Mouse (Mus musculus): Measurements from ENCODE around the gene Cacfd1. TPM values are rescaled to one million over a fixed set of nuclear protein-coding genes. Genes with fewer than 3 reads are reported as not detected.

The Cacfd1 gene
- polyA plus RNA-seq, 1 experiment, result 21.4 TPM

- Histone ChIP-seq H3K4me1 (ENCODE audit: control insufficient read depth, insufficient read depth, insufficient read length, low read length) (no peaks in the 10 kb centered on the region), H3K27ac (replicated peaks; ENCODE audit: low read depth, low read length) (no peak overlapping the region), H3K4me3 (ENCODE audit: insufficient read depth, low read depth, low read length) (no peak overlapping the region)
Observed at GRCm38 (mm10) chr2:27017802-27018201, 8.1 kb downstream of the Cacfd1 start.

GRCm38 (mm10) chr2:27019530-27019929 lies 9.8 kb downstream of the Cacfd1 start:
- H3K4me1 ChIP-seq (ENCODE audit: control insufficient read depth, insufficient read depth, insufficient read length, low read length), result no peaks in the 10 kb centered on the region
- no peak overlapping the region for H3K27ac ChIP-seq (replicated peaks; ENCODE audit: low read depth, low read length)
- H3K4me3 ChIP-seq (ENCODE audit: insufficient read depth, low read depth, low read length), result no peak overlapping the region

- H3K4me1 ChIP-seq (ENCODE audit: control insufficient read depth, insufficient read depth, insufficient read length, low read length), result no peaks in the 10 kb centered on the region
Observed at GRCm38 (mm10) chr2:27021103-27021502, 11.4 kb downstream of the Cacfd1 start.

GRCm38 (mm10) chr2:27022612-27023011 lies 12.9 kb downstream of the Cacfd1 start:
- Histone ChIP-seq H3K27ac (replicated peaks; ENCODE audit: low read depth, low read length) (no peak overlapping the region), H3K4me1 (ENCODE audit: control insufficient read depth, insufficient read depth, insufficient read length, low read length) (no peaks in the 10 kb centered on the region), H3K4me3 (ENCODE audit: insufficient read depth, low read depth, low read length) (no peak overlapping the region)

More at GRCm38 (mm10) chr2:27021103-27021502, 11.4 kb downstream of the Cacfd1 start:
- Histone ChIP-seq H3K27ac (replicated peaks; ENCODE audit: low read depth, low read length) (no peak overlapping the region), H3K4me3 (ENCODE audit: insufficient read depth, low read depth, low read length) (no peak overlapping the region)

- no peak overlapping the region for H3K27ac ChIP-seq (replicated peaks; ENCODE audit: low read depth, low read length)
- H3K4me1 ChIP-seq (ENCODE audit: control insufficient read depth, insufficient read depth, insufficient read length, low read length), result no peaks in the 10 kb centered on the region
- H3K4me3 ChIP-seq (ENCODE audit: insufficient read depth, low read depth, low read length), result no peak overlapping the region
Observed at GRCm38 (mm10) chr2:27024136-27024535, 14.4 kb downstream of the Cacfd1 start.

GRCm38 (mm10) chr2:27025545-27025944 lies 15.8 kb downstream of the Cacfd1 start:
- no peak overlapping the region for H3K4me3 ChIP-seq (ENCODE audit: insufficient read depth, low read depth, low read length)
- no peak overlapping the region for H3K27ac ChIP-seq (replicated peaks; ENCODE audit: low read depth, low read length)
- no peaks in the 10 kb centered on the region for H3K4me1 ChIP-seq (ENCODE audit: control insufficient read depth, insufficient read depth, insufficient read length, low read length)

- Histone ChIP-seq H3K27ac (replicated peaks; ENCODE audit: low read depth, low read length) (no peak overlapping the region), H3K4me3 (ENCODE audit: insufficient read depth, low read depth, low read length) (no peak overlapping the region), H3K4me1 (ENCODE audit: control insufficient read depth, insufficient read depth, insufficient read length, low read length) (no peaks in the 10 kb centered on the region)
Observed at GRCm38 (mm10) chr2:27026332-27026731, 16.6 kb downstream of the Cacfd1 start.

- Histone ChIP-seq H3K27ac (replicated peaks; ENCODE audit: low read depth, low read length) (no peak overlapping the region), H3K4me3 (ENCODE audit: insufficient read depth, low read depth, low read length) (no peak overlapping the region), H3K4me1 (ENCODE audit: control insufficient read depth, insufficient read depth, insufficient read length, low read length) (no peaks in the 10 kb centered on the region)
Observed at GRCm38 (mm10) chr2:27026857-27027617, 17.3 kb downstream of the Cacfd1 start.

GRCm38 (mm10) chr2:27027618-27028436 lies 18.1 kb downstream of the Cacfd1 start, which contains the start of gene Slc2a6:
Gene Slc2a6 (minus strand): TSS chr2:27027998.
- no peak within 1 kb of the TSS for H3K4me3 ChIP-seq (ENCODE audit: insufficient read depth, low read depth, low read length)
- H3K4me1 ChIP-seq (ENCODE audit: control insufficient read depth, insufficient read depth, insufficient read length, low read length), result no peaks in the 10 kb centered on the region
- no peak within 1 kb of the TSS for H3K27ac ChIP-seq (replicated peaks; ENCODE audit: low read depth, low read length)

GRCm38 (mm10) chr2:27028437-27029015 lies 18.8 kb downstream of the Cacfd1 start:
- Histone ChIP-seq H3K27ac (replicated peaks; ENCODE audit: low read depth, low read length) (no peak overlapping the region), H3K4me1 (ENCODE audit: control insufficient read depth, insufficient read depth, insufficient read length, low read length) (no peaks in the 10 kb centered on the region), H3K4me3 (ENCODE audit: insufficient read depth, low read depth, low read length) (no peak overlapping the region)

GRCm38 (mm10) chr2:27032361-27032760 lies 22.6 kb downstream of the Cacfd1 start:
- Histone ChIP-seq H3K4me1 (ENCODE audit: control insufficient read depth, insufficient read depth, insufficient read length, low read length) (no peaks in the 10 kb centered on the region), H3K4me3 (ENCODE audit: insufficient read depth, low read depth, low read length) (no peak overlapping the region), H3K27ac (replicated peaks; ENCODE audit: low read depth, low read length) (no peak overlapping the region)

GRCm38 (mm10) chr2:27036003-27036402 lies 26.3 kb downstream of the Cacfd1 start:
- Histone ChIP-seq H3K4me1 (ENCODE audit: control insufficient read depth, insufficient read depth, insufficient read length, low read length) (no peaks in the 10 kb centered on the region), H3K4me3 (ENCODE audit: insufficient read depth, low read depth, low read length) (no peak overlapping the region), H3K27ac (replicated peaks; ENCODE audit: low read depth, low read length) (no peak overlapping the region)

- no peak overlapping the region for H3K4me3 ChIP-seq (ENCODE audit: insufficient read depth, low read depth, low read length)
- H3K27ac ChIP-seq (replicated peaks; ENCODE audit: low read depth, low read length), result no peak overlapping the region
- peaks cover 3% of the 10 kb centered on the region; the same call in 1 of the 2 replicates for H3K4me1 ChIP-seq (ENCODE audit: control insufficient read depth, insufficient read depth, insufficient read length, low read length)
Observed at GRCm38 (mm10) chr2:27037008-27037407, 27.3 kb downstream of the Cacfd1 start.

- H3K4me3 ChIP-seq (ENCODE audit: insufficient read depth, low read depth, low read length), result no peak overlapping the region
- H3K4me1 ChIP-seq (ENCODE audit: control insufficient read depth, insufficient read depth, insufficient read length, low read length), result peaks cover 3% of the 10 kb centered on the region; the same call in 1 of the 2 replicates
- no peak overlapping the region for H3K27ac ChIP-seq (replicated peaks; ENCODE audit: low read depth, low read length)
Observed at GRCm38 (mm10) chr2:27038596-27038995, 28.9 kb downstream of the Cacfd1 start.

GRCm38 (mm10) chr2:27039286-27039685 lies 29.6 kb downstream of the Cacfd1 start:
- H3K4me3 ChIP-seq (ENCODE audit: insufficient read depth, low read depth, low read length), result no peak overlapping the region
- no peak overlapping the region for H3K27ac ChIP-seq (replicated peaks; ENCODE audit: low read depth, low read length)
- H3K4me1 ChIP-seq (ENCODE audit: control insufficient read depth, insufficient read depth, insufficient read length, low read length), result peaks cover 3% of the 10 kb centered on the region; the same call in 1 of the 2 replicates
